Mouse (Mus musculus) forelimb bud, embryonic 11.5 days (tissue): Measurements from ENCODE around the gene Arl2bp.

ENCODE experiments used
- DNase-seq: peaks from one replicate; pipeline ENCODE4 v3.0.0-alpha.2; 2012; ENCODE audit warnings: low read depth, low spot score

Gene Arl2bp

GRCm38 (mm10) chr8:94666456-94667308, at the start of gene Arl2bp:
Gene Arl2bp (plus strand): TSS chr8:94666600.
- peak; percentile 93 for DNase-seq

GRCm38 (mm10) chr8:94624885-94625284, 41.5 kb upstream of the Arl2bp start:
- DNase-seq, result no peak

GRCm38 (mm10) chr8:94633564-94634194, 32.7 kb upstream of the Arl2bp start:
- no peak for DNase-seq

DNA sequence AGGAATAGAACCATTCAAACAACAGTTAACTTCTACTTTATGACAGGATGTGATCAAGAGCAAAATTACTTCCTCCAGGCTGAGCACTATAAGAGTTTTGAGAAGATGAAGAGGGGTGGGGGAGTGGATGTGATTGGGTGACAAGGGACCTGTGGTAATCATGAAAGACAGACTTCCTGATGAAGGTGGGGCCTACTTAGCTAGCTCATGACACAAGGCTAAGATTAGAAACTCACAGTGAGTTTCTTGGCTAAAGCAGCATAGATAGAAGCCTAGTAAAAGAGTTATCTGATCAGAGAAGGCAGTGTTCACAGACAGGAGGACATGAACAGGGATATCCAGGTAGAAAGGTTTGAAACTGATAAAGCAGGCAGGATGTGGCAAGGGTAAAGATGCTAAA, 32.2 kb upstream of the Arl2bp start:
- DNase-seq, result no peak

DNA sequence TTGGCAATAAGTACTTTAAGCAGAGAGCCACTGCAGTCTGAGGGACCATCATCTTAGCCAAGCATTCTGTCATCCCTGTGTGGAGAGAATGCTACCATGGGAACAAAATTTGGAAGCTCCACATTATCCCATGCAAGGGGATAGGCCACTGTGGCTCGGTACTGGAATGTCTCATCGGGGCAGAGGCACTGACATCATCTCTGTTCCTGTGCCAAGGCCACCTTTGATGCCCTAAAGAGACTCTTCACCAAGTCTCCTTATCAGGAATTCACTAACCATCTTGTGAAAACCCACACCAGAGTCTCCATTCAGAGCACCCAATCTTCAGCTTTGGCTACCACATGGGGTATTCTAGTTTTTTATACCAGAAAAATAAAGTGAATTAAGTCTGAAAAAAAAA, 25.2 kb upstream of the Arl2bp start:
- no peak for DNase-seq

GRCm38 (mm10) chr8:94641938-94642337, 24.5 kb upstream of the Arl2bp start:
- no peak for DNase-seq

DNA sequence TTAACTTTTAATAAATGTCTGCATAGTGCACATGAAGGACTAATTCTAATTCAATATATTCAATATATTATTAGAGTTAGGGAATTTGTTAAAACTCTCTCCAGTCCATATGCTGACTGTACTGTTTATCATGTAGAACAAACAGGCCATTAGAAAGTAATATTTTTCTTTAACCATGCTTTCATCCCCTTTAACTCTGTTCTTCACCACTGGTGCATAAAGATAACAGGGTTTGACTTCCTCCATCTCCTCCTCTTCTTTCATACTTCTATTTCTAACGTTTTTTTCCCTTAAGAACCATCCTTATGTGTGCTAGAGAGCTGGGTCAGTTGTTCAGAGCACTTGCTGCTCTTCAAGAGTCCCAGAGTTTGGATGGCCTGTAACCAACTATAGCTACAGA, 21.2 kb upstream of the Arl2bp start:
- DNase-seq, result no peak

GRCm38 (mm10) chr8:94646165-94646564, 20.2 kb upstream of the Arl2bp start:
- DNase-seq, result no peak

- no peak for DNase-seq
Measured at GRCm38 (mm10) chr8:94649496-94649895, 16.9 kb upstream of the Arl2bp start.

DNA sequence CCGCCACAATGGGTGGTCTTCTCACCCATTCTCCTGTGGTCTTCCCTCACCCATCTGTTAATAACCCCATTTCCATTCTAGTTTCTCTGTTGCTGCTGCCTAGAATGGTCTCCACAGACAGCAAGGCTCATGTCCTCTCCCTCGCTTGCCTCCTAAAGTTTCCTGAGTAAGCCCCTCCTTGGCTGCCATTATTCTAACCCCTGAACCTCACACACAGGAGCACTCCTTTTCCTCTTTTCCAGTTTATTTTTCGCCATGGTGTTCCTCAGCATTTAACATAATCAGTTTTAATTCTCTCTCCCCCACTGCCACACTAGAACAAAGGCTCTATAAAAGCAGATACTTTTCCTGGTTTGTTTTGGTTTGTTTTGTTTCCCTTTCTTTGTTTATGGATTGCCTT, 13.4 kb upstream of the Arl2bp start:
- no peak for DNase-seq

GRCm38 (mm10) chr8:94654994-94655393, 11.4 kb upstream of the Arl2bp start:
- DNase-seq, result no peak

GRCm38 (mm10) chr8:94658031-94658430, 8.4 kb upstream of the Arl2bp start:
- no peak for DNase-seq

DNA sequence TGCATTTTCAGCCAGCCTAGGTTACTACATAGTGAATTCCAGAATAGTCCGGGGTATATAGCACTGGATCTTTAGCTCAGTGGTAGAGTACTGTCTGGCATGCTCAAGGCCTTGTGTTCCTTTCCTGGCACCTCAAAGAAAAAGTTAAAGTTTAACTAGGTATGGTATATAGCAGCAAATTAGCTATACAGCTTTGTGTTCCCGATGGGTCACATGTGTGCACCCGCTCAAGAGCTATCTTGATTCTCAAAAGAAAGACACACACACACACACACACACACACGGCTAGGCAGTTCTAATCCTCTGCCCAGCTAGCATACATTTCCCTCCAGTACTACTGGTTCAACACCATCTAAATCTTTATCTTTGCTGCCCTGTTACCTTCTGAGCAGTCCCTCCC, 6.0 kb upstream of the Arl2bp start:
- no peak for DNase-seq

DNA sequence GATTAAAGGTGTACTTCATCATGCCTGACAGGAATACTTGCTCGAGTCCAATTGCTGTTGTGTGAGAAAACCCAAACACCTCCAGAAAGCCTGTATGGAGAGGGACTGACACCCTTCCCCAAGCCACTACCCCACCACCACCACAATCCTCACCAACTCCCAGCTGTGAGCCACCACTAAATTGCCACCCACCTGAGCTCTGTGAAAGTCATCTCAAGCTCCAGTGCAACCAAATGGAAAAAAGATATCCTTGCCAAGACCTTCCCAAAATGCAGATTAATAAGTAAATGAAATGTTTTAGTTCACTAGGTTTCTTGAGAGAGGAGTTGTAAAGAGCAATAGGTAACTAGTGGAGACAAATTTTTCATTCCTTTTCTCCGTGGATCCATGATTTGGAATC, 1.7 kb upstream of the Arl2bp start:
- no peak for DNase-seq

- DNase-seq, result no peak
Measured at GRCm38 (mm10) chr8:94674384-94674783, 8.0 kb downstream of the Arl2bp start.

- no peak for DNase-seq
Measured at GRCm38 (mm10) chr8:94675923-94676322, 9.5 kb downstream of the Arl2bp start.

DNA sequence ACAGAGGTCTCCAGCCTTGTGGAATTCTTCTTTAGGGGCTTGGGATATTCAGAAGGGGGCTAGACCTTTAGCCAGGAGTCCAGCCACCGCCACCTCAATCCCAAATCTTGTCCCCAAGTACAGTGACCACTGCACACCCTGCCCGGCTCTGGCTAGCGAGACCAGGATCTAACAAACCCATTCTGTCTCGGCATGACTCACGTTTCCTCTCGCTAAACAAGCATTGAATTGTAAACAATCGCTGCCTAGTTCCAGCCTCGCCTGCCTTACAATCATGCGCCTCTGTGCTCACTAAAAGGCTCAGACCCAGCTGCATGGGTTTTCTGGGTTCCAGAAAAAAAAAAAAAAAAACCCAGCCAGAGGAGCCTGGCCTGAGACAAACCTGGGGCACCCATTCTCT, 12.2 kb downstream of the Arl2bp start:
- DNase-seq, result no peak

DNA sequence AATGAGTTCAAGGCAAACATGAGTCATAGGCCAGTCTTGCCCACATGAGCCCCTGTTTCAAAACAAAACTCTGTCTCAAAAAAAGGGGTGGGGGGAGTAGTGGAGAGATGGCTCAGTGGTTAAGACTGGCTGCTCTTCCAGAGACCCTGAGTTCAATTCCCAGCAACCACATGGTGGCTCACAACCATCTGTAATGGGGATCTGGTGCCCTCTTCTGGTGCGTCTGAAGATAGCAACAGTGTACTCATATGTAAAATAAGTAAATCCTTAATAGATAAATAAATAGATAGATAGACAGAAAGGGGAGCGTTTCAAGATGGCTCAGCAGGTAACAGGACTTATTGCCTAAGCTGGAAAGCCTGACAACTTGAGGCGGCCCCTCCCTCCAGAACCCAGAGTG, 14.0 kb downstream of the Arl2bp start:
- no peak for DNase-seq

GRCm38 (mm10) chr8:94682732-94683524, 16.5 kb downstream of the Arl2bp start:
- DNase-seq, result no peak

- no peak for DNase-seq
Measured at GRCm38 (mm10) chr8:94684287-94684686, 17.9 kb downstream of the Arl2bp start.

DNA sequence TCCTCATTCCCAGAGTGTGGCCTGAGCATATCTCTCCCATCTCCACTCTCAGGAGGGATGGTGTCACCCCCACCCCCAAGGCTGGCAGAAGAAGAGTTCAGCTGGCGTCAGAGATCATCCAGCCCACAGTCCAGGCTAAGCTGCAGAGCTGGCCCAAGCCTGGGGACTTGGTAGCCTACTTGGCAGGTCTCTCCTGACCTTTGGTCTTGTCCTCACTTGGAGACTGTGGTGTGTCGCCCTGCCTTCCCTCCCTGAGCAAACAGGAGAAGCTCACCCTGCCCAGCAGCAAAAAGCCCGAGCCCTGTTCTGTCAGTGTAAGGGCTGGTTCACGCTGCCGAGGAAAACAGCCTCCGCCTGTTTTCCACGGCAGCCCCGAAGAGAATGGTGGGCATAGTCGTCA, 19.6 kb downstream of the Arl2bp start:
- DNase-seq, result no peak

DNA sequence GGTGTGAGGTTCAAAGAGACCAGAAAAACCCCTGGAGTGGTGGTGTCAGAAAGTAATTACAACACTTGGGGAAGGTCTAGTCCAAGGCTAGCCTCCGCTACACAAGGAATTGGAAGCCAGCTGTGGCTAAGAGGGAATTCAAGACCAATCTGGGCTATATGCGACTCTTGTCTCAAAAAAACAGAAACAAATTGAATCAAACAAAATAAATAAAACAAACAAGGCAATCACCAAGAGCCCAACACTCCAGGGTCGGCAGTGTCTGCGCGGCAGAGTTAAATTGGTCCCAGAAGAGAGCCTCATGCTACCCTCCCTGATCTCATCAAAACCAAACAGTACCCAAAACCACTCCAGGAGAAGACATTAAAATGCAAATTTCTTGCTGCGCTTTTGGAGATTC, 28.3 kb downstream of the Arl2bp start:
- DNase-seq, result no peak
